Mouse (Mus musculus) intestine, embryonic 14.5 days (tissue): ENCODE data around the gene Prdx6. TPM values are rescaled to one million over a fixed set of nuclear protein-coding genes. Genes with fewer than 3 reads are reported as not detected.
A peak's percentile ranks its signal among the peaks of the same experiment; 100 is the strongest.
"Not testable (repeated sequence)": the region's sequence is repeated elsewhere in the genome, so short reads cannot be mapped to it uniquely, and the experiment has no call there.

ENCODE experiments used
- ATAC-seq: fragments of 200-750 bp; cut with Nextera tagmentation; replicated peaks from 2 replicates; pipeline ENCODE4 v1.8.0; 2017; ENCODE audit warnings: low read depth, moderate number of reproducible peaks, moderate TSS enrichment, moderate library complexity; ENCODE audit not compliant: low FRiP score, low TSS enrichment
- DNase-seq: peaks from one replicate; pipeline ENCODE4 v3.0.0-alpha.2; 2018; ENCODE audit warnings: low spot score
- H3K27ac ChIP-seq: fragments of 300-500 bp; sonication (generic); 2 replicates; pipeline ENCODE4 v1.5.1; 2014; ENCODE audit warnings: low read depth, mild to moderate bottlenecking, control low read depth
- H3K27me3 ChIP-seq: fragments of 300-500 bp; sonication (generic); replicated peaks from 2 replicates; pipeline ENCODE4 v1.6.1; 2014; ENCODE audit warnings: low read length, control low read depth; ENCODE audit not compliant: control insufficient read depth, insufficient read depth
- H3K36me3 ChIP-seq: fragments of 300-500 bp; sonication (generic); 2 replicates; pipeline ENCODE4 v1.6.1; 2014; ENCODE audit warnings: low read length, control low read depth; ENCODE audit not compliant: control insufficient read depth, insufficient read depth
- H3K4me1 ChIP-seq: fragments of 300-500 bp; sonication (generic); replicated peaks from 2 replicates; pipeline ENCODE4 v1.6.1; 2014; ENCODE audit warnings: low read length, control low read depth, mixed read lengths; ENCODE audit not compliant: control insufficient read depth, insufficient read depth
- H3K4me2 ChIP-seq: fragments of 300-500 bp; sonication (generic); 2 replicates; pipeline ENCODE4 v1.6.1; 2014; ENCODE audit warnings: low read length
- H3K4me3 ChIP-seq: fragments of 300-500 bp; sonication (generic); 2 replicates; pipeline ENCODE4 v1.5.1; 2014; ENCODE audit warnings: low read depth, low read length, control low read depth, mixed read lengths
- H3K9ac ChIP-seq: fragments of 300-500 bp; sonication (generic); 2 replicates; pipeline ENCODE4 v1.6.1; 2014; ENCODE audit warnings: mild to moderate bottlenecking, low read length
- H3K9me3 ChIP-seq: fragments of 300-500 bp; sonication (generic); 2 replicates; pipeline ENCODE4 v1.6.1; 2016; ENCODE audit warnings: low read length, control low read depth; ENCODE audit not compliant: control insufficient read depth
- WGBS: fragments of 180-500 bp; shearing (Covaris S2); extraction: QIAGEN DNeasy Blood & Tissue Kit; methylation state at CpG from one replicate; pipeline ENCODE4 v1.1.7; 2014; 5-methylcytosine and 5-hydroxymethylcytosine counted together
- polyA plus RNA-seq: library from polyadenylated mRNA; unstranded; fragments of >200 nt; fragmentation: Nextera tagmentation; extraction: Ambion mirVana; gene quantifications from 2 replicates; pipeline ENCODE4 v1.2.1, GENCODE M21; 2014

Gene Prdx6
- polyA plus RNA-seq, 1 experiment from 2014 or later = 523 TPM

DNA sequence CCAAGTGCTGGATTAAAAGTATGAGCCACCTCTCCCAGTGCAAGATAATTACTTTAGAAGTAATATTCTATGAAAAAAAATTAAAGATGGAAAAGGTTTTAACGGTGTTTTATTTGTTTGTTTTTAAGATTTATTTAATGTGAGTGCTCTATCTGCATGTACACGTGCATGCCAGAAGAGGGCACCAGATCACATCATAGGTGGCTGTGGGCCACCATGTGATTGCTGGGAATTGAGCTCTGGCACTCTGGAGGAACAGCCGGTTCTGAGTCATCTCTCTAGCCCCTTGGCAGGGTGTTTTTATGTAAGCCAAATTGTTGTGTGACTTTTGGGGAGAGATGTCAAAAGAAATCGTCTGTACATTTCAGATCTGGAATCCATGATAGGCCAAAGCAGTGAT lies 36.6 kb downstream of the Prdx6 start:
- Histone ChIP-seq H3K36me3 (no peaks in the 10 kb centered on the region), H3K4me2 (no peak overlapping the region), H3K4me3 (no peak overlapping the region), H3K4me1 (no peaks in the 10 kb centered on the region), H3K9ac (no peak overlapping the region), H3K27ac (no peak overlapping the region), H3K9me3 (no peaks in the 10 kb centered on the region), H3K27me3 (no peaks in the 10 kb centered on the region)
- ATAC-seq = no peak
- 31% methylated on average over 4 of the region's 4 CpGs for WGBS
- no peak for DNase-seq

DNA sequence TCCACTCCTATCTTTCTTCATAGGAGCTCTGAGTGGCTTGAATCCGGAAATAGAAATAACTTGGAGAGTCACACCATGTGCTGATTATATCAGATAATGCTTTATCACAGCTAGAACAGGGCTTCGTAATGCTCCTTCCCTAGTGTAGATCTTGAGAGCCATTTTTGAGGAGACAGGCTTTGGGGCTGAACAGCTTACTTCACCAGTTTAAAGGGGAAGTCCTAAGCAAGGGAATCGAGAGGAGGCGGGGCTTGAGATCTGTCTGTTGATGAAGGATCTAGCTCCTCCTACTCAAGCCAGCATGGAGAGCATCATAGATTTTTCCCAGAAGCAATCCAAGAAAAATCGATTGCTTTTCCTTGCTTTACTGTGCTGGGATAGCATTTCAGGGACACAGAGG lies 51.2 kb downstream of the Prdx6 start:
- H3K27me3 ChIP-seq = no peaks in the 10 kb centered on the region
- ATAC-seq = no peak
- no peaks in the 10 kb centered on the region for H3K36me3 ChIP-seq
- H3K27ac ChIP-seq = no peak overlapping the region
- 76% methylated on average over 5 of the region's 5 CpGs for WGBS
- no peaks in the 10 kb centered on the region for H3K4me1 ChIP-seq
- DNase-seq = no peak
- no peaks in the 10 kb centered on the region for H3K9me3 ChIP-seq
- H3K9ac ChIP-seq = no peak overlapping the region
- no peak overlapping the region for H3K4me2 ChIP-seq
- no peak overlapping the region for H3K4me3 ChIP-seq

DNA sequence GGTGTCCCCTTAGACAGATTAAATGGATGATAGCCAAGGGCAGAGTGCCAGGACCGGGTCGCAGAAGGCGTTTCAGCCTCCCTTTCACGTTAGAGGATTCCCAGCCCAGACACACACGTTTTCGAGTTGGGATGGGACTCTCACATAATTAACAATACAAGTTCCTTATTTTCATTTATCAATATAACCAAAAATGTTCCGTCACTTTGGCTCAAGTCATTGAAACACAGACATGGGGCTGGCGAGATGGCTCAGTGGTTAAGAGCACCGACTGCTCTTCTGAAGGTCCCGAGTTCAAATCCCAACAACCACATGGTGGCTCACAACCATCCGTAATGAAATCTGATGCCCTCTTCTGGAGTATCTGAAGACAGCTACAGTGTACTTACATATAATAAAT lies 54.7 kb downstream of the Prdx6 start:
- not testable (repeated sequence) for H3K9me3 ChIP-seq, H3K4me1 ChIP-seq, H3K9ac ChIP-seq, H3K36me3 ChIP-seq, DNase-seq, H3K27me3 ChIP-seq, H3K27ac ChIP-seq
- 55% methylated on average over 11 of the region's 11 CpGs for WGBS
- ATAC-seq = 0 out of 2 replicates have a peak, but pooled peaks have one; percentile 9
- Histone ChIP-seq H3K4me2 (peak overlapping the region; percentile 85), H3K4me3 (peak overlapping the region; percentile 48)

DNA sequence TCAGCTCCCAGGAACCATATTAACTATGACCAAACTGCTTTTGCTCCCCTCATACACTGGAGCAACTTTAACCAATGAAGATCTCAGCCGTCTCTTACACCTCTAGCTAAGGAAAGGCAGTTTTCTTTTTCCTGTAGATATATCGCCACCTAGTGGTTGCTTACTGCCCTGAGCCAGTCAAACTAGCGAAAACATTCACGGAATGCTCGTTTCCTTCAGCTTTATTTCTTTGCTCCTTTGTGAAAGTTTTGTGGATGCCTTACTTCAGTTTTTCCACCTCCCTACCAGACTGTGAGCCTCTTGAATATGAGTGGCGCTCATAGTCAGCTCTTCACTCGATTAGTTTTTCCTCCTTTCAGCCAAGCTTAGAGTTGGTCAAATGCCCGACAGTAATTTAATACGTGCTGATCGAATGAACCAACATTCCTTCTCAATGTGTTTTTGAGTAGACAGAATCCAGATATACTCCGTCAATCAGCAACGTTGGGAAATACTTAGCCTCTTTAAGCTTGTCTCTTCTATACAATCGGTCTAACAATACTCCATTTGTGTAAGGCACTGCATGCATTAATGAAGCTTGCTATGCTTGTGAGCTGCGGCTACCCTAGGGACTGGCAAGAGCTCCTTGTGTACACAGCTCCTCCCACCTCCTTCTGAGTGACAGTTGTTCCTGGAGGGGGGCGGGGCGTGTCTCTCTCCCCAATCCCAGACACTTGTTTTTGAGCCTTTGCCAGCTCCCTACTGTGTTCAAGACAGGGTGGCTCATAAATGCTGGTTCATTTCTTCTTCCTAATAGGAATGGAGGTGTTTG lies 55.3 kb downstream of the Prdx6 start:
- peak overlapping the region; percentile 39 for H3K9ac ChIP-seq
- peak overlapping the region; percentile 24; the same call in 1 of the 2 replicates for H3K27ac ChIP-seq
- H3K36me3 ChIP-seq = no peaks in the 10 kb centered on the region
- no peaks in the 10 kb centered on the region for H3K27me3 ChIP-seq
- ATAC-seq (peak; percentile 92), DNase-seq (peak; percentile 85)
- H3K9me3 ChIP-seq = no peaks in the 10 kb centered on the region
- H3K4me1 ChIP-seq = no peaks in the 10 kb centered on the region
- H3K4me2 ChIP-seq = peak overlapping the region; percentile 85
- WGBS = under 1% methylated on average over 16 of the region's 16 CpGs
- peak overlapping the region; percentile 48 for H3K4me3 ChIP-seq

DNA sequence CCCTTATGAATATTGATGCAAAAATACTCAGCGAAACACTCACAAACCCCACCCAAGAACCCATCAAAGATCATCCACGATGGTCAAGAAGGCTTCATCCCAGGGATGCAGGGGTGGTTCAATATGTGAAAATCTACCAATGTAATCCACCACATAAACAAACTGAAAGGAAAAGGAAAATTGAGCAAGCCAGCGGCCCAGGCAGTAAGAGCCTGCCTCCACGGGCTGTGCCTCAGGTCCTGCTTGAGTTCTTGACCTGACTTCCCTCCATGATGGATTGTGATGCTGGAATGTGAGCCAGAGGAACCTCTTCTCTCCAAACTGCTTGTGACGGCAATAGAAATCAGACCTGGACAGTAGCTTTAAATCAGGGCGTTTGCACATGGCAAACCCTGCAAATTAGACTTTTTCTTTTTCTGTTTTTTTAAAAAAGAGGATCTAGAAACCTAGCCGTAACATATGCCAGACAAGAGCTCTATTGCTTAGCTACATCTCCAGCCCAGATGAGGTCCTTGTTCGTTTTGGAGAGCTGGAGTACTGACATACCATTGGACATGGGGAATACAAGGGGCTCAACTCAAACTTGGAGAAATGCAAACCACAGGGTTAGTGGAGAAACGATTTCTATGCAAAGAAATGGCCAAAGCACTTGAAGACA lies 60.6 kb downstream of the Prdx6 start:
- no peak overlapping the region for H3K9ac ChIP-seq
- H3K4me1 ChIP-seq = no peaks in the 10 kb centered on the region
- H3K27me3 ChIP-seq = no peaks in the 10 kb centered on the region
- no peak overlapping the region for H3K4me3 ChIP-seq
- no peak overlapping the region for H3K4me2 ChIP-seq
- WGBS = 72% methylated on average over 9 of the region's 9 CpGs
- ATAC-seq (no peak), DNase-seq (no peak)
- H3K9me3 ChIP-seq = 0 out of 2 replicates have a peak, but pooled peaks cover 2% of the 10 kb centered on the region
- no peaks in the 10 kb centered on the region for H3K36me3 ChIP-seq
- H3K27ac ChIP-seq = no peak overlapping the region

Other genes starting within 250 kb of the Prdx6 start
- 6.6 and 8.1 TPM in 2 replicates for gene Zbtb37, start 216.4 kb downstream of the Prdx6 start, polyA plus RNA-seq
- 44.0 and 44.8 TPM in 2 replicates for gene Dars2, start 180.6 kb downstream of the Prdx6 start, polyA plus RNA-seq
- gene Cenpl, start 180.5 kb downstream of the Prdx6 start, polyA plus RNA-seq = 28.9 and 29.5 TPM in 2 replicates
- gene Klhl20, start 119.7 kb downstream of the Prdx6 start, polyA plus RNA-seq = 15.0 and 16.7 TPM in 2 replicates
- gene Ankrd45, start 108.5 kb downstream of the Prdx6 start, polyA plus RNA-seq = 1.4 and 1.6 TPM in 2 replicates
- gene Tex50, start 91.9 kb downstream of the Prdx6 start, polyA plus RNA-seq = 0.19 TPM in 1 of 2 replicates, not detected in the other
- 0.09 TPM in 1 of 2 replicates, not detected in the other for gene Tnfsf4, start 144.2 kb upstream of the Prdx6 start, polyA plus RNA-seq
- not detected in 2 replicates for gene Tnfsf18, start 243.4 kb upstream of the Prdx6 start, polyA plus RNA-seq